Mouse (Mus musculus): ENCODE data around the gene Smad3.

Smad3 gene

GRCm38 (mm10) chr9:63720715-63721114 is 37.1 kb downstream of the Smad3 start:
- DNase-seq (ENCODE audit: low read depth, low spot score): peak; percentile 57

- no peak for DNase-seq (ENCODE audit: low read depth, low spot score)
Observed at GRCm38 (mm10) chr9:63719770-63720440, 37.9 kb downstream of the Smad3 start.

- peak; percentile 78 for DNase-seq (ENCODE audit: low read depth, low spot score)
Observed at GRCm38 (mm10) chr9:63718735-63719358, 38.9 kb downstream of the Smad3 start.

- no peak for DNase-seq (ENCODE audit: low read depth, low spot score)
Observed at GRCm38 (mm10) chr9:63718170-63718569, 39.6 kb downstream of the Smad3 start.

- DNase-seq (ENCODE audit: low read depth, low spot score): no peak
Observed at GRCm38 (mm10) chr9:63717474-63718005, 40.3 kb downstream of the Smad3 start.

GRCm38 (mm10) chr9:63716150-63717138 is 41.4 kb downstream of the Smad3 start:
- peak; percentile 87 for DNase-seq (ENCODE audit: low read depth, low spot score)

- DNase-seq (ENCODE audit: low read depth, low spot score): no peak
Observed at GRCm38 (mm10) chr9:63714572-63714971, 43.2 kb downstream of the Smad3 start.

GRCm38 (mm10) chr9:63712838-63713237 is 45.0 kb downstream of the Smad3 start:
- DNase-seq (ENCODE audit: low read depth, low spot score): no peak

- no peak for DNase-seq (ENCODE audit: low read depth, low spot score)
Observed at GRCm38 (mm10) chr9:63711580-63712230, 46.1 kb downstream of the Smad3 start.

GRCm38 (mm10) chr9:63709857-63710256 is 47.9 kb downstream of the Smad3 start:
- DNase-seq (ENCODE audit: low read depth, low spot score): no peak

GRCm38 (mm10) chr9:63709266-63709665 is 48.5 kb downstream of the Smad3 start:
- no peak for DNase-seq (ENCODE audit: low read depth, low spot score)

- DNase-seq (ENCODE audit: low read depth, low spot score): no peak
Observed at GRCm38 (mm10) chr9:63707816-63708588, 49.8 kb downstream of the Smad3 start.

- peak; percentile 93 for DNase-seq (ENCODE audit: low read depth, low spot score)
Observed at GRCm38 (mm10) chr9:63706152-63706733, 51.6 kb downstream of the Smad3 start.

GRCm38 (mm10) chr9:63704979-63705751 is 52.6 kb downstream of the Smad3 start:
- DNase-seq (ENCODE audit: low read depth, low spot score): no peak

- DNase-seq (ENCODE audit: low read depth, low spot score): no peak
Observed at GRCm38 (mm10) chr9:63704131-63704530, 53.7 kb downstream of the Smad3 start.

GRCm38 (mm10) chr9:63703236-63703785 is 54.5 kb downstream of the Smad3 start:
- DNase-seq (ENCODE audit: low read depth, low spot score): no peak

- DNase-seq (ENCODE audit: low read depth, low spot score): peak; percentile 91
Observed at GRCm38 (mm10) chr9:63702502-63703013, 55.2 kb downstream of the Smad3 start.

- no peak for DNase-seq (ENCODE audit: low read depth, low spot score)
Observed at GRCm38 (mm10) chr9:63701957-63702309, 55.9 kb downstream of the Smad3 start.
